Mouse (Mus musculus): ENCODE results near the gene Pkd1l1. TPM values are rescaled to one million over a fixed set of nuclear protein-coding genes. Genes with fewer than 3 reads are reported as not detected.

Pkd1l1 gene
- total RNA-seq, 1 experiment: 0.58 TPM

- Histone ChIP-seq H3K4me1 (ENCODE audit: control insufficient read depth in 2 of 2, insufficient read depth in 2 of 2, low read length in 2 of 2, poor library complexity in 1 of 2) (peaks cover 0 to 5% of the 10 kb centered on the region in 2 experiments; a peak in 2 of 4 replicates), H3K27ac (ENCODE audit: insufficient read depth, low read depth, low read length, poor library complexity, severe bottlenecking) (no peak overlapping the region), H3K9ac (ENCODE audit: insufficient read depth, low read depth, low read length, poor library complexity, severe bottlenecking) (no peak overlapping the region), H3K36me3 (ENCODE audit: control insufficient read depth, insufficient read depth, low read length, poor library complexity, severe bottlenecking) (no peaks in the 10 kb centered on the region), H3K4me3 (ENCODE audit: insufficient read depth in 1 of 2, low read depth in 1 of 2, low read length in 2 of 2, poor library complexity in 1 of 2, severe bottlenecking in 1 of 2) (no peak overlapping the region), H3K9me3 (ENCODE audit: control insufficient read depth, insufficient read depth, low read depth, low read length) (no peaks in the 10 kb centered on the region)
- TF ChIP-seq MAFK (IDR thresholded peaks at IDR 0.05; ENCODE audit: insufficient read depth, low read depth, low read length) (no peak), ZC3H11A (IDR thresholded peaks at IDR 0.05; ENCODE audit: borderline replicate concordance, low read depth, low read length) (no peak), HCFC1 (IDR thresholded peaks at IDR 0.05; ENCODE audit: borderline replicate concordance, insufficient read depth, low read length) (no peak), CHD2 (IDR thresholded peaks at IDR 0.05; ENCODE audit: low read depth, low read length) (no peak), ZNF384 (IDR thresholded peaks at IDR 0.05; ENCODE audit: low read depth, low read length) (no peak)
- in situ Hi-C loops (cut with MboI; ENCODE audit: low sequenced_read_pairs in 2 of 2, unreplicated experiment in 2 of 2): no loop called here
- DNase-seq (ENCODE audit: low read depth, low spot score): no peak
Measured at GRCm38 (mm10) chr11:8814097-8814790, 158.8 kb downstream of the Pkd1l1 start.

- Histone ChIP-seq H3K9ac (ENCODE audit: insufficient read depth, low read depth, low read length, poor library complexity, severe bottlenecking) (no peak overlapping the region), H3K4me3 (ENCODE audit: insufficient read depth in 1 of 2, low read depth in 1 of 2, low read length in 2 of 2, poor library complexity in 1 of 2, severe bottlenecking in 1 of 2) (no peak overlapping the region), H3K27ac (ENCODE audit: insufficient read depth, low read depth, low read length, poor library complexity, severe bottlenecking) (peak overlapping the region; percentile 26; the same call in 1 of the 2 replicates), H3K9me3 (ENCODE audit: control insufficient read depth, insufficient read depth, low read depth, low read length) (no peaks in the 10 kb centered on the region), H3K36me3 (ENCODE audit: control insufficient read depth, insufficient read depth, low read length, poor library complexity, severe bottlenecking) (no peaks in the 10 kb centered on the region), H3K4me1 (ENCODE audit: control insufficient read depth in 2 of 2, insufficient read depth in 2 of 2, low read length in 2 of 2, poor library complexity in 1 of 2) (peaks cover 0 to 5% of the 10 kb centered on the region in 2 experiments; a peak in 2 of 4 replicates)
- in situ Hi-C loops (cut with MboI; ENCODE audit: low sequenced_read_pairs in 2 of 2, unreplicated experiment in 2 of 2): no loop called here
- DNase-seq (ENCODE audit: low read depth, low spot score): peak; percentile 57
- no peak for TF ChIP-seq MAFK (IDR thresholded peaks at IDR 0.05; ENCODE audit: insufficient read depth, low read depth, low read length)
- TF ChIP-seq CHD2 (IDR thresholded peaks at IDR 0.05; ENCODE audit: low read depth, low read length): peak; percentile 18; the same call in 1 of the 2 replicates
- TF ChIP-seq HCFC1 (IDR thresholded peaks at IDR 0.05; ENCODE audit: borderline replicate concordance, insufficient read depth, low read length): no peak
Measured at GRCm38 (mm10) chr11:8811506-8812100, 161.5 kb downstream of the Pkd1l1 start.

DNA sequence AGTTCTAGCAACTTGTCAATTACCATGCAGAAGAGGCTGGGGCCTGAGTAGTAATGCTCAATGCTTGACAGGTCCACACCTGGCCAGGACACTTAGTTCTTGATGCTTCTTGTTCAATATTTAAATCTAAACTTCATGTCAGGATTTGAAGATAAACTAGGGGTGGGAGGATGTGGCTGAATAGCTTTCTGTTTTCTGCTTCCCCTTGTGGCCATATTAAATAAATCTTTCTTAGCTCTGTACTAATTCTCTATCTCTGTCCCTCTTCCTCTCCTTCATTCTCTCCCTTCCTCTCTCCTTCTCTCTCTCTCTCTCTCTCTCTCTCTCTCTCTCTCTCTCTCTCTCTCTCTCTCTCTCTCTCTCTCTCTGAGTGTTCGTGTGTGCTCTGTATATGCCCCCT, 163.4 kb downstream of the Pkd1l1 start:
- Histone ChIP-seq H3K9ac (ENCODE audit: insufficient read depth, low read depth, low read length, poor library complexity, severe bottlenecking) (no peak overlapping the region), H3K27ac (ENCODE audit: insufficient read depth, low read depth, low read length, poor library complexity, severe bottlenecking) (no peak overlapping the region), H3K4me3 (ENCODE audit: insufficient read depth in 1 of 2, low read depth in 1 of 2, low read length in 2 of 2, poor library complexity in 1 of 2, severe bottlenecking in 1 of 2) (no peak overlapping the region), H3K36me3 (ENCODE audit: control insufficient read depth, insufficient read depth, low read length, poor library complexity, severe bottlenecking) (no peaks in the 10 kb centered on the region), H3K9me3 (ENCODE audit: control insufficient read depth, insufficient read depth, low read depth, low read length) (no peaks in the 10 kb centered on the region), H3K4me1 (ENCODE audit: control insufficient read depth in 2 of 2, insufficient read depth in 2 of 2, low read length in 2 of 2, poor library complexity in 1 of 2) (peaks cover 0 to 5% of the 10 kb centered on the region in 2 experiments; a peak in 2 of 4 replicates)
- in situ Hi-C loops (cut with MboI; ENCODE audit: low sequenced_read_pairs in 2 of 2, unreplicated experiment in 2 of 2): no loop called here
- no peak for TF ChIP-seq ZNF384 (IDR thresholded peaks at IDR 0.05; ENCODE audit: low read depth, low read length)
- no peak for TF ChIP-seq ZC3H11A (IDR thresholded peaks at IDR 0.05; ENCODE audit: borderline replicate concordance, low read depth, low read length)
- TF ChIP-seq CHD2 (IDR thresholded peaks at IDR 0.05; ENCODE audit: low read depth, low read length): no peak
- DNase-seq (ENCODE audit: low read depth, low spot score): no peak

GRCm38 (mm10) chr11:8807009-8807408, 166.1 kb downstream of the Pkd1l1 start:
- DNase-seq (ENCODE audit: low read depth, low spot score): no peak
- in situ Hi-C loops (cut with MboI; ENCODE audit: low sequenced_read_pairs in 2 of 2, unreplicated experiment in 2 of 2): no loop called here

More at GRCm38 (mm10) chr11:8807009-8807408, 166.1 kb downstream of the Pkd1l1 start:
- Histone ChIP-seq H3K9ac (ENCODE audit: insufficient read depth, low read depth, low read length, poor library complexity, severe bottlenecking) (no peak overlapping the region), H3K27ac (ENCODE audit: insufficient read depth, low read depth, low read length, poor library complexity, severe bottlenecking) (no peak overlapping the region), H3K4me1 (ENCODE audit: control insufficient read depth in 2 of 2, insufficient read depth in 2 of 2, low read length in 2 of 2, poor library complexity in 1 of 2) (peaks cover 0 to 5% of the 10 kb centered on the region in 2 experiments; a peak in 2 of 4 replicates), H3K4me3 (ENCODE audit: insufficient read depth in 1 of 2, low read depth in 1 of 2, low read length in 2 of 2, poor library complexity in 1 of 2, severe bottlenecking in 1 of 2) (no peak overlapping the region), H3K36me3 (ENCODE audit: control insufficient read depth, insufficient read depth, low read length, poor library complexity, severe bottlenecking) (no peaks in the 10 kb centered on the region), H3K9me3 (ENCODE audit: control insufficient read depth, insufficient read depth, low read depth, low read length) (no peaks in the 10 kb centered on the region)
- TF ChIP-seq MAFK (IDR thresholded peaks at IDR 0.05; ENCODE audit: insufficient read depth, low read depth, low read length): no peak
- TF ChIP-seq ZC3H11A (IDR thresholded peaks at IDR 0.05; ENCODE audit: borderline replicate concordance, low read depth, low read length): no peak
- TF ChIP-seq HCFC1 (IDR thresholded peaks at IDR 0.05; ENCODE audit: borderline replicate concordance, insufficient read depth, low read length): no peak
- no peak for TF ChIP-seq CHD2 (IDR thresholded peaks at IDR 0.05; ENCODE audit: low read depth, low read length)

Measured in ES-E14 (cell line).